Mouse (Mus musculus): ENCODE data around the gene Wnt11. TPM values are rescaled to one million over a fixed set of nuclear protein-coding genes. Genes with fewer than 3 reads are reported as not detected.

Gene Wnt11
- polyA plus RNA-seq, 1 experiment from 2014 or later = 7.0 TPM

DNA sequence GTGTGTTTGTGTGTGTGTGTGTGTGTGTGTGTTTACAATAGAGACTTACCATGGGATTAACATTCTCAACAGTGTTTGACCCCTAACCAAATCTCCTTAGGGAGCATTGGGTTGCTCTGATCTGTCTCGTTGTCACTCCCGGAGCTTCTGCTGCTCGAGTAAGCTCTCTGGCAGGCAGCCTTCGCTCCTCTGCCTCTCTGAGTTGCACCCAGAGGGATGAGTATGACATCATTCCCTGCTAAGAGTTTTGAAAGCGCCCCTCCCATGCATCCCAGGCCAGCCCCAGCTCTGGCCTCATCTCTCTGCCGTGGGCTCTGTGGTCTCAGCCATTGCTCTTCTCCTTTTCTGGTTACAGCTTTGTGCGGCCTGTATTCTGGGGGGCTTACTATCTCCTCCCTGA is 33.8 kb upstream of the Wnt11 start:
- no peak overlapping the region for H3K4me2 ChIP-seq
- no peak overlapping the region for H3K4me3 ChIP-seq
- 0 out of 2 replicates have a peak, but pooled peaks have one; percentile 24 for ATAC-seq (replicated peaks; ENCODE audit: insufficient number of reproducible peaks, insufficient read depth, low FRiP score, low read depth)
- H3K36me3 ChIP-seq = no peaks in the 10 kb centered on the region
- no peak overlapping the region for H3K9ac ChIP-seq
- H3K27me3 ChIP-seq = no peaks in the 10 kb centered on the region
- WGBS = 34% methylated on average over 7 of the region's 7 CpGs
- no peaks in the 10 kb centered on the region for H3K9me3 ChIP-seq (replicated peaks)
- no peak overlapping the region for H3K27ac ChIP-seq
- peaks cover 10% of the 10 kb centered on the region for H3K4me1 ChIP-seq (replicated peaks)

DNA sequence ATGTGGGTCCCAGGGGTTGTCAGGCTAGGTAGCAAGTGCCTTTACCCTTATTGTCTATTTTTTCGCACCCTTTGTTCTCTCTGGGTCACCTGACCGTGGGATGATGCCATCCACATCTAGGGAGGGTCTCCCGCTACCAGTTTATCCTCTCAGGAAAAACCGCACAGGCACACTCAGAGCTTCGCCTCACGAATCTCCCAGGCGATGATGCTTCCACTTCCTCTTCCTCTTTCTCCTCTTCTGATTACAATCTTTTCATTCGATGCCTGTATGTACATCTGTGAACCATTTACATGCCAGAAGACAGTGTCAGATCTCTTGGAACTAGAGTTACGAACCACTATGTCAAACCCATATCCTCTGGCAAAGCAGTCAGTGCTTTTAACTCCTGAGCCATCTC is 31.7 kb upstream of the Wnt11 start:
- H3K4me3 ChIP-seq = no peak overlapping the region
- no peak overlapping the region for H3K4me2 ChIP-seq
- no peaks in the 10 kb centered on the region for H3K36me3 ChIP-seq
- WGBS = 79% methylated on average over 9 of the region's 9 CpGs
- H3K27ac ChIP-seq = no peak overlapping the region
- no peaks in the 10 kb centered on the region for H3K27me3 ChIP-seq
- peaks cover 10% of the 10 kb centered on the region for H3K4me1 ChIP-seq (replicated peaks)
- no peak overlapping the region for H3K9ac ChIP-seq
- H3K9me3 ChIP-seq (replicated peaks) = no peaks in the 10 kb centered on the region
- no peak for ATAC-seq (replicated peaks; ENCODE audit: insufficient number of reproducible peaks, insufficient read depth, low FRiP score, low read depth)

DNA sequence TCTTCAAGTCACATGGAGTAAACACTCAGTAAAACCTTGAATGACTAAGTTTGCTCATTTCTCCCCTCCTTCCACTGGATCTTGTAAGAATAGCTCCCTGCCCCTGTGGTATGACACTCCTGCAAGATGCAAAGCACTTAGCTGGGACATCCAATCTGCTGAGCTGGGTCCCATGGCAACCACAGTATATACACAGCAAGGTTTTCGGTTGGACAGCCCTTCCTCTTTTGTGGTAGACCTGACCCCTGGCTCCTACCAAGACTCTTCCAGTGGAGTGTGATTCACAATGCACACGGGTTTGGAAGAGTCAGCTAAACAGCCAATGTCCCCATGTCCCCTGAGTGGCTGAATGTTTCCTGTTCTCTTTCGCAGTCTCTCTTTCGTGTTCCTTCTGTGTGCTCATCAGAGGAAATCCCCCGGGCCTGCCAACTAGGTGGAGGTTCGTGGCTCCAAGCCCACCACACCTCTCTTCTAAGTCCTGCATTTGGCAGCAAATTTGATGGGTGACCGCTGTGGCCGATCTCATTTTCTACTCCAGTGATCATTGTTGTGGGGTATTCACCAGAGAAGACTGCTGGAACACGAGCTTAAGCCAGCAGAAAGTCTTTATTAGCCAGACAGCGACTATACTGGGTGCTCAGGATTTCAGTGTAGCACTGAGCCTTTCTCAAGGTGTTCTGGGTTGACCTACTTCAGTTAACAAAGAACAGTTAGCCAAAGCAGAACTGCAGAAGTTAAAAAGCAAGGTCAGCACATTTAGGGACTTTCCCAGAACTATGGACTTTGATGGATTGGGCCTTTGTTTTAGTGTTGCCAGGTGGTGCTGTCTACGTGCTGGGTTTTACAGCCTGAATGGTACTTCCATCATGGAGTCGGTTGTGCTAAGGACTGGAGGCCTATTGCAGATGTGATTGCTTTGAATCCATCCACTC is 29.8 kb upstream of the Wnt11 start:
- Histone ChIP-seq H3K27me3 (no peaks in the 10 kb centered on the region), H3K9ac (no peak overlapping the region), H3K9me3 (replicated peaks) (no peaks in the 10 kb centered on the region), H3K27ac (no peak overlapping the region), H3K36me3 (no peaks in the 10 kb centered on the region), H3K4me2 (no peak overlapping the region), H3K4me1 (replicated peaks) (peaks cover 10% of the 10 kb centered on the region), H3K4me3 (no peak overlapping the region)
- no peak for ATAC-seq (replicated peaks; ENCODE audit: insufficient number of reproducible peaks, insufficient read depth, low FRiP score, low read depth)
- 61% methylated on average over 12 of the region's 12 CpGs for WGBS

DNA sequence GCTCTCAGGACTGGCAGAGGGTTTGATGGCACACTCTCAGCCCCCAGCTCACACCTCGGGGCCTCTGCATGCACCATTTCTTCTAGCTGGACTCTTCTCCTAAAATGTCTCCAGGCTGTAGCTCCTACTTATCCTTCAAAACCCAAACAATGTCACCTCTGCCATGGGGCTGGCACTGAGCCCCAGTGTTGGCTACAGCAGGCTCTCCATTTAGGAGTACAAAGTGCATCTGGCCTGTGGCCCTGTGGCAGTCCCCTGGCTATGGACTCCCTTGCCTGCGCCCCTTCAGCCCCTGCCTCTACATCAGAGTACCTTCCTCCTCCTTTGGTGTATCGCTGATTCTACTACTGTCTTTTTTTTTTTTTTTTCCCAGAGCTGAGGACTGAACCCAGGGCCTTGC is 28.0 kb upstream of the Wnt11 start:
- H3K36me3 ChIP-seq = no peaks in the 10 kb centered on the region
- H3K9me3 ChIP-seq (replicated peaks) = no peaks in the 10 kb centered on the region
- no peak for ATAC-seq (replicated peaks; ENCODE audit: insufficient number of reproducible peaks, insufficient read depth, low FRiP score, low read depth)
- H3K4me3 ChIP-seq = no peak overlapping the region
- H3K27me3 ChIP-seq = no peaks in the 10 kb centered on the region
- H3K27ac ChIP-seq = no peak overlapping the region
- H3K4me1 ChIP-seq (replicated peaks) = peaks cover 4% of the 10 kb centered on the region; the same call in 1 of the 2 replicates
- WGBS = 77% methylated on average over 3 of the region's 3 CpGs
- H3K9ac ChIP-seq = no peak overlapping the region
- H3K4me2 ChIP-seq = no peak overlapping the region

DNA sequence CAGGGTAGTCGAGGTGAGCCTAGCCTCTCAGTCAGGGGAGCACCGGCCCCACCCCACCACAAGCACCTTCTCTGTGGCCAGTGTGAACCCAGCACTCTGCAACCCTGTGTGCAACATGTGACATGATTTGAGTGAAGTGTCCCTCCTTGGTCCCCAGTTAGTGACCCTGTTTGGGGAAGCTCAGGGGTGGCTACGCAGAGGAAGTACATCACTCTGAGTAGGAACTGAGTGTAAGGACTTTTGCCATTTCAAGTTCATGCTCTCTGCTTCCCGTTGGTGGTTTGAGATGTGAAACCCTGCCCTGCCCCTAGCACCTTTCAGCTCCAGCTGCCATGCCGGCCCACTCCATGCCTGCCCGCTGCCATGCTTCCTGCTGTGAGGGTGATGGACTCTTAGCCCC is 25.5 kb upstream of the Wnt11 start:
- Histone ChIP-seq H3K9ac (no peak overlapping the region), H3K36me3 (no peaks in the 10 kb centered on the region), H3K27ac (no peak overlapping the region), H3K4me3 (no peak overlapping the region), H3K4me2 (no peak overlapping the region), H3K27me3 (no peaks in the 10 kb centered on the region), H3K4me1 (replicated peaks) (peaks cover 12% of the 10 kb centered on the region), H3K9me3 (replicated peaks) (no peaks in the 10 kb centered on the region)
- ATAC-seq (replicated peaks; ENCODE audit: insufficient number of reproducible peaks, insufficient read depth, low FRiP score, low read depth) = no peak
- 78% methylated on average over 6 of the region's 6 CpGs for WGBS

DNA sequence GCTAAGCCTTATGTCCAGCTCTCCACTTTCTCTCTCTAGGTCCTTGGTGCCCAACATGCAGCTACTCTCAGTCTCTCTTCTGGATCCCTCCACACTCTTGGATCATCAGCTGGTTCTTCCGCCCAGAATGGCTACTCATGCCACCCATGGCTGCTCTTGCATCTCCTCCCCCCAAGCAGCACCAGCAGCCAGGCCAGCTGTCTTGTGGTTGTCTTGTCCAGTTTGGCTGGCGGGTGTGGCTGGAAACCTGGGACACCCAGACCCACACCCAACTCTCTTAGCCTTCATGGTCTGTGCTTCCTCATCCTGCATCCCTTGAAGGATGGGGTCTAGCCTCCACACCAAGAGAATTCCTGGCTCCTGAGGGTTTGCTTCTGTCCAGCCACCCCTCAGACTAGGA is 24.3 kb upstream of the Wnt11 start:
- H3K9ac ChIP-seq = no peak overlapping the region
- H3K36me3 ChIP-seq = no peaks in the 10 kb centered on the region
- no peaks in the 10 kb centered on the region for H3K27me3 ChIP-seq
- H3K4me2 ChIP-seq = no peak overlapping the region
- no peak overlapping the region for H3K27ac ChIP-seq
- no peak overlapping the region for H3K4me3 ChIP-seq
- ATAC-seq (replicated peaks; ENCODE audit: insufficient number of reproducible peaks, insufficient read depth, low FRiP score, low read depth) = no peak
- H3K9me3 ChIP-seq (replicated peaks) = no peaks in the 10 kb centered on the region
- WGBS = 100% methylated on average over 2 of the region's 2 CpGs
- peaks cover 17% of the 10 kb centered on the region for H3K4me1 ChIP-seq (replicated peaks)

DNA sequence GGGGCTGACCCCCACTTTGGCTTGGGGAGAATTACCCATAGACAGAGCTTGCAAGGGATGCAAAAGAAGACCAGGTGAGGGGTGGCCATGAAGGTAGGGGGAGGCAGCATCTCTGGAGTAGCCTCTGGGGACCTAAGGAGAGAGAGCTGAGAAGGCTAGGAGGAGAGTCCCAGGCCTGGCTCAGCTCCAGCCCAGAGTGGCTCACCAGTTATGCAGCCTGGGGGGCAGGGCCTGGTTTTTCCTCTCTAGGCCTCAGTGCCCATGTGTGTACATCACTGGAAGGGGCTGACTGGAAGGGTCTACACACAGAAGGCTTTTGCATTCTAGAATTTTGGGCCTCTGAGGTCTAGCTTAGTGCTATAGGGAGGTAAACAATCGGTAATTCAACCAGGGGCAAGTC is 14.4 kb upstream of the Wnt11 start:
- Histone ChIP-seq H3K9me3 (replicated peaks) (no peaks in the 10 kb centered on the region), H3K9ac (no peak overlapping the region), H3K4me2 (no peak overlapping the region), H3K4me3 (no peak overlapping the region), H3K4me1 (replicated peaks) (peaks cover 46% of the 10 kb centered on the region), H3K27ac (no peak overlapping the region), H3K27me3 (peaks cover 7% of the 10 kb centered on the region; the same call in 1 of the 2 replicates), H3K36me3 (no peaks in the 10 kb centered on the region)
- no peak for ATAC-seq (replicated peaks; ENCODE audit: insufficient number of reproducible peaks, insufficient read depth, low FRiP score, low read depth)
- 88% methylated on average over 1 of the region's 1 CpGs for WGBS

DNA sequence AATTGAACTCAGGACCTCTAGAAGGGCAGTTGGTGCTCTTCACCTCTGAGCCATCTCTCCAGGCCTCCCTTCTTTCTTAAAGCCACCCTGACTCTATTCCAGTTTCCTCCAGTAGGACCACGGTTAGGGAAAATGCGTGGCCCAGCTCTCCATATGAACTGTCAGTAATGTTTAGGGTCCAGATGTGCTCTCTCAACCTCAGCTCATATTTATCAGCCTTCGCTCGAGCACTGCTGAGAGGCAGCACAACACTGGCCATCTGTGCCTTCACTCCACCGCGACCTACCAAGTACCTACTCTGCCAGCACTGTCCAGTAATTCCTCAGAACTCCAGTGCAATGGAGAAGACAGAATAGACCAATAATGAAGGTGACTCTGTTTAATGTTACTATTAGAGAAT is 12.0 kb upstream of the Wnt11 start:
- no peak overlapping the region for H3K27ac ChIP-seq
- H3K9me3 ChIP-seq (replicated peaks) = no peaks in the 10 kb centered on the region
- peaks cover 12% of the 10 kb centered on the region; the same call in 1 of the 2 replicates for H3K27me3 ChIP-seq
- H3K4me3 ChIP-seq = no peak overlapping the region
- H3K36me3 ChIP-seq = no peaks in the 10 kb centered on the region
- no peak overlapping the region for H3K9ac ChIP-seq
- no peak for ATAC-seq (replicated peaks; ENCODE audit: insufficient number of reproducible peaks, insufficient read depth, low FRiP score, low read depth)
- H3K4me1 ChIP-seq (replicated peaks) = peaks cover 28% of the 10 kb centered on the region
- 71% methylated on average over 6 of the region's 6 CpGs for WGBS
- no peak overlapping the region for H3K4me2 ChIP-seq

DNA sequence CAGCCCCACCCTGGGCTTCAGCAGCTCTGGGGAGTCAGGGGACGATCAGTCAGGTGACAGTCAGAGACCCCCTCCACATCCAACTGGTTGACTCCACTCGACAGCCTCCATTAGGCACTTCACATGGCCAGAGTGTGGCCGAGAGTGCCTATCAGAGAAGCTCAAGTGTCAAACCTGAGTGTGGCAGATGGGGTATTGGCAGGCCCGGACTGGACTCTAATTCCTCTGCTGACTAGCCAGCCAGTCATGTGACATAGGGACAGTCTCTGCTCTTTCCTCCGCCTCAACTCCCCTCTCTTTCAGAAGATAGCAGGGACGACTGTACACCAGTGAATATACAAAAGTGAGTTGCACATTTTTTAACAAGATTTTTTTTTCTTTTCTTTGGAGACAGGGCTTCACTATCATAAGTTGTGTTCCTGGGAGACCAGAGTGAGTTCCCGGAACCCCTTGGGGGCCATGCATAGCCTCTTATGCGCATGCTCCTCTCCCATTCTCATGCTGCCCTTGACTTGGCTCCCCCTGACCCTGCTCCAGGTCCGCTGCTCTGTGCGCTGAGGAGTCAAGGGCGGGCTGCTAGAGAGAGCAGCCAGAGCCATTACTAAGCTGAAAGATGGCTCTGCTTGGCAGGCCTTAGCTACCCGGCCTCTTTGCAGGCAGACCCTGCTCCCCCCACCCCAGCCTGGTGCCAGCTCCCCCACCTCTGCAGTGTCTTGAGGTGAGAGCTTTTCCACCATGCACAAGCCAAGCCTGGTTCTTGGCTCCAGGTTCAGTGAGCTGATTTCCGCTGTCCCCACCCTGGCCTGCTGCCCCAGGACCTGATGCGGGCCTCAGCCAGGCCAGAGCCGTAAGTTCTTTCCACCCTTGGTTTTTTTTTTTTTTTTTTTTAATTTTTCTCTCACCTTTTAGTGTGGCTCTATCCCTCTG is 10.8 kb upstream of the Wnt11 start:
- Histone ChIP-seq H3K4me1 (replicated peaks) (peaks cover 17% of the 10 kb centered on the region), H3K4me2 (no peak overlapping the region), H3K4me3 (no peak overlapping the region), H3K9me3 (replicated peaks) (no peaks in the 10 kb centered on the region), H3K9ac (no peak overlapping the region), H3K27me3 (peaks cover 19% of the 10 kb centered on the region), H3K36me3 (no peaks in the 10 kb centered on the region), H3K27ac (no peak overlapping the region)
- ATAC-seq (replicated peaks; ENCODE audit: insufficient number of reproducible peaks, insufficient read depth, low FRiP score, low read depth) = 0 out of 2 replicates have a peak, but pooled peaks have one; percentile 10
- WGBS = 60% methylated on average over 15 of the region's 15 CpGs

DNA sequence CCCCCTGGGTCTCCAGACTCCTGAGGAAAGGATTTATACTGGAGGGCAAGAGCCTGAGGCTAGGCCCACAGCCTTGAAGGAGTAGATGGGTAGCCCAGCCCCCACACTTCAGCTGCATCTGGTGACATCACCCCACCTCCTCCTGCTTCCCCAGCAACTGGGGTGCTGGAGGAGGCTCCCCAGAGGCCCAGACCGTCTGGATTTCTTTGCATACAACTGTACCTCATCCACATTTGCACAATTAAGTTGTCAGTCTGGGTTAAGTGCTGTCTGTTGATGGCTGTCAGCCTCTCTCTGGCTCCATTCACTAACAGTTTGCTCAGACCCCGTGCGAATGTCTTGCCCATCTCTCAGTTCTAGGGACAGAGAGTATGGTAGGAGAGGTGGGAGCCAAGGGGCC is 6.9 kb upstream of the Wnt11 start:
- 56% methylated on average over 3 of the region's 3 CpGs for WGBS
- ATAC-seq (replicated peaks; ENCODE audit: insufficient number of reproducible peaks, insufficient read depth, low FRiP score, low read depth) = no peak

DNA sequence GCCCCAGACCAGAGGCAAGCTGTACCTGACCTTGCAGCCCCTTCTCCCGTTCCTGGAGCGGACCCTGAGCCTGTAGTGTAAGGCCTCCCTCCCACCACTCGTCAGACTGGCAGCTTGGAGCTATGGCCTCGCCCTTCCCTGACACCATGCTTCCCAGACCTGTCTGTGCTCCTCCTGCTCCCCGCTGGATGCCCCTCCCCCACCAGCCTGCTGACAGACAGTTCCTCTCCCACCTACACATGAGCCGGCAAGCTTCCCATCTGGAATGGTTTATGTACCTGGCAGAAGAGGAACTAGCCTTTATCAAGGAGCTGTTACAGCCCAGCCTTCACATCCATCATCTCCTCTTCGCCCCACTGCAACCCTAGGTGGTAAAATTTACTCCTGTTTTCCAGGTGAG is 6.0 kb upstream of the Wnt11 start:
- WGBS = 24% methylated on average over 7 of the region's 7 CpGs
- Histone ChIP-seq H3K9me3 (replicated peaks) (no peaks in the 10 kb centered on the region), H3K4me1 (replicated peaks) (peaks cover 16% of the 10 kb centered on the region), H3K4me2 (no peak overlapping the region), H3K9ac (no peak overlapping the region), H3K36me3 (no peaks in the 10 kb centered on the region), H3K27ac (no peak overlapping the region), H3K27me3 (peaks cover 53% of the 10 kb centered on the region), H3K4me3 (no peak overlapping the region)
- ATAC-seq (replicated peaks; ENCODE audit: insufficient number of reproducible peaks, insufficient read depth, low FRiP score, low read depth) = no peak

More for the DNA sequence above, 6.9 kb upstream of the Wnt11 start:
- Histone ChIP-seq H3K4me2 (no peak overlapping the region), H3K27ac (no peak overlapping the region), H3K9me3 (replicated peaks) (no peaks in the 10 kb centered on the region), H3K36me3 (no peaks in the 10 kb centered on the region), H3K4me3 (no peak overlapping the region), H3K4me1 (replicated peaks) (peaks cover 18% of the 10 kb centered on the region), H3K9ac (no peak overlapping the region), H3K27me3 (peaks cover 47% of the 10 kb centered on the region)
